Mouse (Mus musculus) cerebellum, adult 9-11 months (tissue): ENCODE measurements at regions not wholly inside any gene's neighbourhood (a gene's known extent, or its start where the extent isn't known, plus 50 kb on each side); places are given as distances from the start of the nearest gene placed in this dataset.

Experiments used
- DNase-seq: peaks from one replicate; pipeline ENCODE4 v3.0.0; 2022

DNA sequence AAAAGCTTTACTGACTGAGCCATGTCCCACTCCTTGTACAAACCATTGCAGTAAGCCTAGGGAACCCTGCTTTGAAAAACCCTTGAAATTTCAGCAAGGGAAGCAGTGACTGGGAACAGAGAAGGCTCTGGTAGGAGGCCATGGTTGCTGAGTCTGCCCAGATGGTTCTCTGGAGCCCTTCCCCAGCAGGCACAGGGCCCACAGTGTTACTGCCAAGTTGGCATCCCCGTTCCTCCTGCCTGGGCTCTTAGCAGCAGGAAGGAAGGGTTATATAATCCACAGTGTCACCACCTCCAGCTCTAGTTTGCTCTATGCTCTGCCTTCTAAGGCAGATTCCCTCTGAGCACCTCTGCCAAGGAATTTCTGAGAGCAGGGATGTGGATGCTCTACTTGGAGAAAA is 349.4 kb upstream of the Auts2 start:
- peak; percentile 99 for DNase-seq

DNA sequence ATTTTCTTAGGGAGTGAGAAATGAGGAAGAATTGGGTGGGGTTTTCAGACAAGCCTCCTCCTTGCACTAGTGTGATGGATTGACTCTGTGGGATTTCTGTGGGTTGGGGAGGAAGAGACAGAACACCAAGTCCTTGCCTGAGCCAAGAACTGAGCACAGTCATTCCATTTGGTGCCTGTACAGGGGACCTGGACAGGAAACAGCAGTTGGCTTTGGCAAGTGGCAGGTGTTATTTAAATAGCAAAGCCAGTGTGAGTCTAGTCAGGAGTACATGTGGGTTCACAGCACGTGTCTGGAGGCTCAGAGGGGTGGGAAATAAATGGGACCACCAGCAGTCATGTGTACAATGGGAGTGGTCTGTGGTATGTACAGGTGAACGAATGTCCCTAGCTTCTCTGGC is 341.0 kb upstream of the Auts2 start:
- DNase-seq, result peak; percentile 93

DNA sequence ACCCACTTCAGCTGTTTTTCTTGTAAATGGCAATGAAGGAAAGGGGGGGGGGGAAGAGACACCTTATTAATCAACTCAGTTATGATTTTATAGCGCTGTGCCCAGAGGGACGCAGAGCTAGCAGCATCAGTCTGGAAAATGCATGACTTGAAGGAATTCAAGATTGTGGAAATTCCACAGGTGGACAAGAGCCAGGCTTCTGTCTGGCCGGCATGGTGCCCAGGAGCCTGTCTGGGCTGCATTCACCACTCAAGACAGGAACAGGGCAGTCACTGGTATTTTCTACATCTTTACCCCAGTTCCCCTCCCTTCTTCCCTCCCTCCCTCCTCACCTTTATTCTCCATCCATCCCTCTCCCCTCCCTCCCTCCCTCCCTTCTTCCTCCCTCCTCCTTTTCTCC is 339.1 kb upstream of the Auts2 start:
- peak; percentile 69 for DNase-seq

DNA sequence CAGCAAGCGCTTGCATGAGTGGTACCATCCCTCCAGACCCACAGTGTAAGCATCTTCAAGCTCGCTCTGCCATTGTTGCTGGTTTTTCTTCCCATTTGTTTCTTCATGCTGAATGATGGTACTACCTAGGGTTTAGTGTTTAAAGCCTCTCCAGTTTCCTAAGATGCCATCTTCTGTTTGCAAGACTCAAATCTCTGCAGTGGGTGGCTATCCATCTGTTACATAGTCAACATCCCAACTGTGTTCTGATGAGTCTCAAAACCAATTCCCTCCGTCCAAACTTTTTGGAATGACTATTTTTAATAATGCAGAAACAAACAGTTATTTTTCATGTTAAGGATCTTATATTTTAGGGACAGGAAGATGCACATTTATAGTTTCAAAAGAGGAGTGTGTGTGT is 338.0 kb upstream of the Auts2 start:
- DNase-seq, result no peak

DNA sequence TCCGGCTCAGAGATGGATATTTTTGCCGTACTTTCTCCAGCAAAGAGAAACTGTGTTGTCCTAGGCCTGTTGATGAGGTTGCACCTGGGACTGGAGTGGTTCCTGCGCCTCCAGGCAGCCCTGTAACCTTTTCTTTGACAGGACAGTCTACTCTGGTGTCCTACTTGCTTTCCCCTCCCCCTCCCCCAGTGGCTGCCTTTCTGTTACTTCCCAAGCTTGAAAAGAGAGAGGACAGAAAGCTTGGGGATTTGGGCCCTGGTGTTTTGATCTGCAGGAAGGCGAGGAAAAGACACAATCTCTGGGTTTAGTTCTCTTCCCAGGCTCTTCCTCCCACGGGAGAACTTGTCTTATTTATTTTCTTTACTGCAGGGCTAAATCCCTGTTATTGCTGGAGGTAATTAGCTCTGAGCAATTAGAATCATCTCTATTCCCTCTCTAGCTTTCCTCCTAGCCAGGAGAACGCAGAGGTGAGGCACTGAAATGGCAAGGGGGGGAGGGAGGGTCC is 333.2 kb upstream of the Auts2 start:
- DNase-seq, result no peak

DNA sequence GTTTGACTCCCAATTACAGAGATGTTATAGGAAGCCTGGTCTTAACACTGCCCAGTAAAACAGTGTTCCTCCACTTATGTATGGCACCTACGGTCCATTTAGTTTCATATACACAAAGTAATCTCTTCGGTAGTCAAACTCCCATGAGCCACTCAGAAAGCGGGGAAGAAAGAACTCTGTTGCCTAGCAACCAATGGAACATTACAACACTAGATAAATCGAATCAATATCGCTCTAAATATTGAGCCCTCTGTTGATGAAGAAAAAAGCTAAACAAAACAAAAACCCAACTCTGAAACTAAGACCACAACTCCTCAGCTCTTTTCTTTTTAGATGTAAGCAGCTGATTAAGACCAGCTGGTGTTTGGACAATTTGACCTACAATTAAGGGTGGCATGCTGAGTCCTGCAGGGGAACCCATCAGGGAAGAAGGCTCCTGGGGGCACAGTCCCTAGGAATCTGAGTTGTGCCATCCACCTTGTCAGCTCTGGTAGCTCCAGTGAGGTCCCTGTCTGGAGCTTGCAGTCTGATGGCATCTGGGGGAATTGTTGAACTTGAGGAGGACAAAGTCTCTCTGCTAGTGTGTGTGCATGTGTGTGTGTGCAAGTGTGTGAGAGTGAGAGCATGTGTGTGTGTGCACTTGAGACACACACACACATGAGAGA is 315.8 kb upstream of the Auts2 start:
- no peak for DNase-seq

DNA sequence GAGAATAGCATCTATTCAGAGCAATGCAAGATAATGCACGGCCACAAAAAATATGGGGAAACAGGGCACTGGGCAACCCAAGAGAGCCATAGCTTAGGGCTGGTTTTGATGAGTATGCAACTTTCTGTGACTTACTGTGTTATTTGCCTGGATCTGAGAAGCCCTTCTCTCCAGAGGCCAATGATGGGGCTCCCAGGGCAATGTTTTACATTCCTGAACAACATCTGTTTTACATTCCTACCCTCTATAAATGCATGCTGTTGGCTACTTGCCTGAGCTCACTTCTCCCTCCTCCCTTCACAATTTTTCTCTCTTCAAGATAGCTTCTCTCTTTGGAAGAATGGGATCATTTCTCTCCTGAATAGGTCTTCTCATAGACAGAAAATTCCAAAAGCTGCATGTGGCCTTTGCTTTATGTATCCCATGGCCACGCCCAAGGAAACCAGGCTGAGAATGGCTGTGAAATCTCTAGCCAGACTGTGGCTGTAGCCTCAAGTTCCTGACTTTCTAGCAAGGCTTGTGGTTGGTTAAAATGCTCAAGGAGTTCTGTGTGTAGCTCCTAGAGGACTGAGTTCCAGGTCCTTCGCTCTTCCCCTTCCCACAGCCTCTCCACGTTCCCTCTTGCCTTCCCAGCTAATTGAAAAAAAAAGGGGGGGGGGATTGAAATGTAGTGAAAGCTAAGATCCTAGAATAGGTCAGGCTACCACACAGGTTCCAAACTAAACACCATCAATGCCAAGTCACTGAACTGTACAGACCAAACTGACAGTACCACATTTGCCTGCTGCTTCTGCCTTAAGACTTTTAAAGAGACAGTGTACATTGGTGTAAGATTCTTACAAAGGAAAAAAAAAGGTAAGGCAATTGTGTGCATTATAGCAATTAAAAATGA is 312.7 kb upstream of the Auts2 start:
- no peak for DNase-seq

DNA sequence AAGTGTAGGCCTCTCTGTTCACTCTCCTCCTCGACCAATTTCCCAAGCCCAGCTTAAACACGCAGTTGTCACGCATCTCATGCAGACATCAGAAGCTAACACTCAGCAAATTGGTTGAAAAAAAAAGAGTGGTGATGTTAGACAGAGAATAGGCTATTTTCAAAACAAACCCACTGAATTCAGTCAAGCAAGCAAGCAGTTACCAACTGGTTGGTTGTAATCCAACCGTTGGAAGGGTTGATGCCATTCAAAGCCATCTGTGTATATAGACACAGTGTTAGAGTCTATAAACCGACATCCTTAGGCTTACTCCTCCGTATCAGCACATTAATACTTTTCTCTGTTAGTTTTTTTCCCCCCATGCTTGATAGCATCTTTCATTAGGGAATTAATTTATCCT is 307.6 kb upstream of the Auts2 start:
- DNase-seq, result no peak

DNA sequence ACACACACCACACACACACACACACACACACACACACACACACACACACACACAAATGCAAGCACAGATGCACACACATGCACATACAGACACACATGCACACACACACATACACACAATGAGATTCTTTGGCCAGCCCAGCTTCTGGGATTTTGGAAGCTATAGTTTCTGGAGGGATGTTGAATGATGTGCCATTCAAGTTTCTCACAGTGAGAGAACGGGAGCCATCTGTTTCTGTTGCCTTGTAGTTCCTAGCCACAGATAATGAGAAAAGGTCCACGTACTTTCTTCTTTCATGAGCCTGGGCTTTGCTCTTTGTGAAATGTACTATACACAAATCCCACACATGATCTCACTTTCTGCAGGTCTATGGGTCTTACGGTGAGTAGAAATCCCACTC is 304.9 kb upstream of the Auts2 start:
- no peak for DNase-seq

DNA sequence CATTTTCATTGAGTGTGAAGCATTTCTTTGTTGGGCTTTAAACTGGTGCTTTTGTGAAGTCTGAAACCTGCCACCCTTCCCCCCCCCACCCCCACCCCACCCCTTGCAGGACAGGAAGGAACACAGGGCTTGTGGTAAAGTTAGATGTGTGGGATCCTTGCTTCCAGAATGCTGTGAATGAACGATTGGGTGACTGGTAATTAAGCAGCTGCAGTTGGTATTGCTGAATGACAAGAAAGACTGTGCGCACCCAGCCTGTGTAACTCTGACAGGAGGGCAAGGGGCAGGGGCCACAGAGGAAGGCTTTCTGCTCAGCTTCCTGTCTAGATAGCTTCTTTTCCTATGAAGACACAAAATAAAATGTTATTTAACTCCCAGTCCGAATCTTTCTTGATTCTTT is 300.1 kb upstream of the Auts2 start:
- DNase-seq, result no peak

DNA sequence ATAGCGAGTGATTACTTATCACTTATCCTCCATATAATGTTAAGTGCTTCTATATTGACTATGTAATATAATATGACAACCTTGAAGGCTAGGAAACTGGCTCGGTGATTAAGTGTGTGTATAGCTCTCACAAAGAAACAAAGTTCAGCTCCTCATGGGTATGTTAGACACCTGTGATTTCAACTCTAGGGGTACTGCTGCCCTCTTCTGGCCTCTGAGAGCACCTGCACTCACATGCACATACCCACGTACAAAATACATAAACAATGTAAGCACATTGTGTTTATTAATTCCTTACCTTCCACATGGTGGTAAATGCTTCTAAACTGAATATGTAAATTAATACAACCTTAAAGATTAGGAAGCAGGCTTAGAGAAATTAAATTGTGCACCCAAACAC is 298.6 kb upstream of the Auts2 start:
- DNase-seq, result no peak

DNA sequence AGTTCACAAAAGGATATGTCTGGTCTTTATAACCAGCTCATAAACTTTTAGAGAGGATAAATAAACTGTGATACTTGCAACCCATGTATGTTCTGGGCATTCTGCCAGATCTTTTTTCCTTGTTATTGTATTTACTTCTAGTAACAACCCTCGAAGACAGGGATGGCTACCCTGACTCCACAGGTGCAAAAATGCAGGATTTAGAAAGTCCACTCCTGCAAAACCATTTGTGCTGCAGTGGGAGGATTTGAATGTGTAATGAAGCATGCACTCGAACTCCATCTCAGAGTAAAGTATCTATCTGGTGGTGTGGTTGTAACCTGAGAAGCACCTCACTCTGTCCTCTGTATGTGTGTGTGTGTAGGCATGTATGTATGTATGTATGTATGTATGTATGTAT is 294.3 kb upstream of the Auts2 start:
- no peak for DNase-seq

DNA sequence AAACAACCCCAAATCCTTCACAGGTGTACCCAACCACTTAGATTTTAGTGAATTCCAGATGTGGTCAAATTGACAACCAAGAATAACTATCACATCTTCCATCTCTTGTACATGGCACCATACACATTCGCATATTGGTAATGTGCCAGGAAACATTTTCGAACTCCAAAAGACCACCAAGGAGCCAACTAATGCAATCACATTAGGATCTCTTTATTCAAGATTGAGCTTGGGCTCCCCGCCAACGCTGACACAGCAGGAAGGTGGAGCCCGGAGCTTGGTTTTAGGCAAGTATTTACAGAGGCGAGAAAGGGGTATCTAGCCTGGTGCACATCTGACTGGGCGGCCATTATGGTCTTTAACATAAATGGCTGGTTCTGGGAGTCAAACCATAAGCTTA is 285.8 kb upstream of the Auts2 start:
- no peak for DNase-seq

DNA sequence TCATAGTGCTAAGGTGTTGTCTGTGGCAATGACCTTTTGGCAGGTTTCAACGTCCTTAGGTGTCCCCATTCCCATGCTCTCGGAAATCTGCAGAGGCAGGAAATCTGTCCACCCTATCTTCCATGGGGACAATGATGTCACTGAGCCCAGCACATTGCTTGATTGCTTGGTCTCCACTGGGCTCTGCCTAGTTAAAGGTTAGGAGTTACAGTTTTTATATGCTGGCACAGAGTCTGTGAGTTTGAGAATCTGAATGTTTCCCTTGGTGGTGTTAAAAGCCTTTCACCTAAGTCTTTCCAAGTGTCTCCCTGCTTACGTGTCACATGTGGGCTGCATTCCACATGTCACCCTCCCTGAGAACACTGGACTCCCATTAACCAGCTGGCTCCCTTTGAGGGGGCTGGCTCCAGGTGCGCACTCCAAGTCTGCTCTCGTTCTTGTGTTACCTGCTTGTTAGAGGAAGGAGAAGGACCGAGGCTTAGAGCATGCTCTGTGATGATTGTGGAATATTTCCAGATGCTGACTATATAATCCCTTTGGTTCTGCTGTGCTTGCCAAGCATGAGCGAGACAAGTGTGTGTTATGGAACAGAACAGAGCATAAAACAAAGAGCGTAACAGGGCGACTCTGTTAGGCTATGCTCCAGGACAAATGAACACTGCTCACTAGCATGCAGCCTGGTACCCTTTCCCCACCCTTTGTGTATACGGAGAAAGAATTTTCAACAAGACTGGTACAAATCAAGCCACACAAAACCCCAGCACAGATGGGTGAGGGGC is 284.6 kb upstream of the Auts2 start:
- DNase-seq, result no peak

DNA sequence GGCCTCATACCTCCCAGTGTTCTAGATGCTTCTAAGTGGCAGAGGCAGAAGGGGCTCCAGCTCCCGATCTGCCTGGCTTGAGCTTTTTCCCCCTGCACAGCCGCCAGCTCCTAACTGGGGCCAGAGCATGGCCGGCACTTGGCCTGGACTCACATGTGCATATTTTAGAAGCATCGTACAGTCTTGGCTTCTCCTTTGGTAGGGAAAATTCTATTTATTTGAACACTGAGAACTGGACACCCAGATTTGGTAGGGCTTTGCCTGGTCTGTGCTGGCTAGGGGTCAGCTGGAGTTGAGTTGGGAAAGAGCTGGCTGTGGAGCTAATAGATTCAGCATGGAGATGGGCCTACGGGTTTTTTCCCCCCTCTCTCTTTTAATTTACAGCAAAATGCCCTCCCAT is 282.9 kb upstream of the Auts2 start:
- DNase-seq, result no peak

DNA sequence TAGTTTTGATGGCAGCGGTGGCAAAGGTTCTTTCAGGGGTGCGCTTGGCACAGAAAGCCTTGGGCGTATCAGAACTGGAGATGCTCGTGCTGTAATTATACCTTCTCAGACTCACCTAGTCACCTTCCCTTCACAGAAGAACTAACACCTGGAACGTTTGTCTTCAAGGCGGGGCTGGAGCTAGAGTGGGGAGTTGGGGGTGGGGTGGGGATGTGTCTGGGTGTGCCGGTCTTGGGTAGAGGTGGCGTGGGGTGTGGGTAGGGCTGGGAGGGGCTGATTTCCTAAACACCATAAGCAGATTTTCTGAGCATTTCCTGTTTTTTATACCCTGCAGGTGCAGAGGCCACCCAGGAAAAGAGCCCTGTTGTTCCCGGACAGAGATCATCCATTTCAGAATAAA is 274.5 kb upstream of the Auts2 start:
- no peak for DNase-seq

DNA sequence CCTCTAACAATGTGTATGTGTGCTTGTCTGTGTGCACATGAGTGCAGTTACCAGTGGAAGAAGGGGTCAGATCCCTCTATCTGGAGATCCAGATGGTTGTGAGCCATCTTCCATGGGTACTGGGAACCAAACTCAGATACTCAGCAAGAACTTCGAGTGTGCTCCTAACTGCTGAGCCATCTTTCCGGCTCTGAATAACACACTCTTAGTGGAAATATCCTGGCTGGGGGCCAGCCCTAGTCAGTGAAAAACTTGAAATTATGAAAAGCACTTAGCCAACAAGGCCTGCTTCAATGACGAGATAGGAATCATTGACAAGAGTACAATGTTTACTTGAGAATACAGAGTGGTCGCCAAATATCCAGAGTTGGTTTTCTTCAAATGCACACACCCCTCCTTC is 266.0 kb upstream of the Auts2 start:
- DNase-seq, result no peak

DNA sequence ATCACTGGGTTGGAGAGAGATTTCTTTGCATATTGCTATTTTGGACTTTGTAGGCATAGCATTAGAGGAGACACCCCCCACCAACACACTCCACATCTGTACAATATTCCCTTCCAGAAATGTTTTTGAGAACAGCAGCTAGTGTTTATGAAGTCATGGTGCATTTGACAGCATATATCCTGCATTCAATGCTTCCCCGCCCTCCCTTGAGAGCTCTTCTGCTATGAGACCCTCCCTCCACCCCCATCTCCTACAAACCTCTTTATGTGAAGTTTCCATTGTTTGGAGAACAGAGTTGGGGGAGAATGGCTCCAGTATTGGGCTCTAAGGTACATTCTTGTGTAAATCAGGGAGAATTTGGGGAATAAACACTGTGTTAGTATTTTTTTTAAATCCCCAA is 252.9 kb upstream of the Auts2 start:
- DNase-seq, result no peak

DNA sequence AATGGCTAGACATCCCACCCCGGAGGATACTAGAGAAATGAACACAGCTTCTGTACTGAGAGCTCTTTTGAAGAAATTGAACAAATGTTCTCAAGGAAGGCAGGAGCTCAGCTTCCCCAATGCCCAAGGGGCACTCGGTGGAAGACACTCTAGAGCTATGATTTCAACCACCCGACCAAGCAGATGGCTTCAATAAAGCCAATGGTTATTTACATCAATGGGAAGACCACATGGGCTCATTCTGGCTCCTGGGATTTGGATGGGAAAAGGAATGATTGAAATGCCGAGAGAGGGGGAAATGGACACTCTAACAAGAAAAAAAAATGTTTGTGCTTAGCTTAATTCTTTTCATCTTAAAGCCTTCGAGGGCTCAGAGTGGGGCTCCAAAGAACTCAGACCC is 249.3 kb upstream of the Auts2 start:
- no peak for DNase-seq

DNA sequence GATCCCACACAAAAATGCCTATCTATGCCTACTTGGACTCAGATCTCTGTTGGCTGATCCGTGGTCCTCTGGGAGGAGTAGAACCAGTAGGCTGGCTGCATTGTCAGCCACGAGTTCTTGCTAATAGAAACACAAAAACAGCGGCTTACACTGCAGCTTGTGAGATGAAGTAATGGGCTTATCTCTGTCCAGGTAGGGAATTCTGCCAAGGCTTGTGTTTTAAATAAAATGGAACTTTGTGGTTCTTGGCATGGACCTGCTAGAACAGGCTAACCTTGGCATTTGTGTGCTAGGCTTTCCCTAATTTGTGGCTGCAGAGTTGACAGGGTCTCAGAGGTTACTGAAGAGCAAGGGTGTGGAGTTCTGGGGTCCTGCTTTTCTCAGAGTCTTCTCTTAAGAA is 242.1 kb upstream of the Auts2 start:
- no peak for DNase-seq

DNA sequence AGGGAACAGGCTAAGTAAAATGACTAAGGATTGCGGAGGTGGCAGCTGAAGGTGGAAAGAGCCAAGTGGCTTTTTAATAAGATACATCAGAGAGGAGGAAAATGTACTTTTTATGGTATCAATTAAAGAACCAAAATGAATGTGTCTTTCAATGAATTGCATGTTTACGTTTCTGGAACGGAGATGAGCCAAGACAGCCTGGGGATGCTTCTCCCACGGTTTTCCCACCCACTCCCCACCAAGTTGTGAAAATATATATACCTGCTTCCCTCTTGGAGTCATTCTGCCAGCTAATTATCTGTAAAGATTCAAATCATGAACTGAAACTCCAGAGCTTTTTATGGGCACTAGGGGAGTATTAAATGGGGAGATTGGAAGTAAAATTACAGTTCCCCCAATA is 241.6 kb upstream of the Auts2 start:
- no peak for DNase-seq

DNA sequence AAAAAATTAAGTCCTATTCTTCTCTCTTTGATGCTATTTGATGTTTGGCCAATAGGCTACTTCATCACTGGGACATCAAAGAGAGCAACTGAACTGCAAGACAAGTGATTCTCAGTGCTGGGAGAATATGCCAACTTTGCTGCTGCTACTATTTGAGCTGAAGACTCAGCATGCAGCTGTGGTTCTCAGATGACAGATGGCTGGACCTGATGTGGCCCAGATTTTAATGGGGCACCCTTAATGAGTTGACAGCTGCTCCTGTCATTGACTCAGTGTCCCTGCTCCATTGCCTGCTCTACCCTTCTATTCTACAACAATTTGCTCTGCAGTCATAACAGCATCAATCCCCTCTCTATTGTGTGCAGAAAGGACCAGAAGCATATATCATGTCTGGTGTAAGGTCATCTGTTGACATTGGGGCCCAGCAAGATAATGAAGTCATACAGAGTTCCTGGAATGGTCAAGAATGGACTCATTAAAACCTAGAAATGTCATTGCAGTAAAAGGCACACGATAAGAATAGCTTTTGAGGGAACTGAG is 231.1 kb upstream of the Auts2 start:
- DNase-seq, result no peak

DNA sequence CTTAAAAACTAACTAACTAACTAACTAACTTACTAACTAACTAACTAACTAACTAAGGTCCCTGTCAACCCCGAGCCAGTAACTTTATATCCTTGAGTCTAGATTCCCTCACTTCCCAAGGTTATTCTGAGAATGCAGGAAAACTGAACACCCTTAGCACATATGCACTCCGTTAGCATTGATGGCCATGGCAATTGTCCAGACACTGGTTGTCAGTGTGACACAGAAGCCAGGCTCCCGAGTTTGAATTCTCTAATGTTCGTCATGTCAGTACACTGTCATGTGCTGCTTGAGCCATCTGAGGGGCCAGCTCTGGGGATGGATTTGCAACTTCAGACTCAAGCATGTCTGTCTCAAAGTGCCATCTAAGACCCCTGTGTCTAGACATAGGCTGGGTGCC is 217.3 kb upstream of the Auts2 start:
- no peak for DNase-seq
